Mouse (Mus musculus) heart, embryonic 14.5 days (tissue): Measurements from ENCODE around the gene Tmem220. TPM values are rescaled to one million over a fixed set of nuclear protein-coding genes. Genes with fewer than 3 reads are reported as not detected.

Experiments
- polyA plus RNA-seq: library from polyadenylated mRNA; unstranded; fragments of >200 nt; fragmentation: Nextera tagmentation; extraction: Ambion mirVana; gene quantifications from 2 replicates; pipeline ENCODE4 v1.2.1, GENCODE M21; 2014

Gene Tmem220
- polyA plus RNA-seq, 1 experiment from 2014 or later, result 1.7 TPM

Other genes with a start within 250 kb of the Tmem220 start
- gene Pirt, start 113.2 kb upstream of the Tmem220 start, polyA plus RNA-seq, result 8.6 and 8.9 TPM in 2 replicates
- gene Tmem238l, start 68.5 kb upstream of the Tmem220 start, polyA plus RNA-seq, result 0.22 TPM in 1 of 2 replicates, not detected in the other
- gene Adprm, start 27.4 kb downstream of the Tmem220 start, polyA plus RNA-seq, result 17.8 and 20.4 TPM in 2 replicates
- 20.4 and 23.1 TPM in 2 replicates for gene Sco1, start 27.5 kb downstream of the Tmem220 start, polyA plus RNA-seq
- gene Myh3, start 53.1 kb downstream of the Tmem220 start, polyA plus RNA-seq, result 0.57 TPM in 1 of 2 replicates, not detected in the other
- not detected in 2 replicates for gene Myh2, start 145.9 kb downstream of the Tmem220 start, polyA plus RNA-seq
- 0.28 and 0.30 TPM in 2 replicates for gene Myh1, start 174.9 kb downstream of the Tmem220 start, polyA plus RNA-seq
- not detected in 2 replicates for gene Myh4, start 212.9 kb downstream of the Tmem220 start, polyA plus RNA-seq